Mouse (Mus musculus): ENCODE data around the gene Slc37a2.
"Not testable (repeated sequence)": the region's sequence is repeated elsewhere in the genome, so short reads cannot be mapped to it uniquely, and the experiment has no call there.

Slc37a2 gene

DNA sequence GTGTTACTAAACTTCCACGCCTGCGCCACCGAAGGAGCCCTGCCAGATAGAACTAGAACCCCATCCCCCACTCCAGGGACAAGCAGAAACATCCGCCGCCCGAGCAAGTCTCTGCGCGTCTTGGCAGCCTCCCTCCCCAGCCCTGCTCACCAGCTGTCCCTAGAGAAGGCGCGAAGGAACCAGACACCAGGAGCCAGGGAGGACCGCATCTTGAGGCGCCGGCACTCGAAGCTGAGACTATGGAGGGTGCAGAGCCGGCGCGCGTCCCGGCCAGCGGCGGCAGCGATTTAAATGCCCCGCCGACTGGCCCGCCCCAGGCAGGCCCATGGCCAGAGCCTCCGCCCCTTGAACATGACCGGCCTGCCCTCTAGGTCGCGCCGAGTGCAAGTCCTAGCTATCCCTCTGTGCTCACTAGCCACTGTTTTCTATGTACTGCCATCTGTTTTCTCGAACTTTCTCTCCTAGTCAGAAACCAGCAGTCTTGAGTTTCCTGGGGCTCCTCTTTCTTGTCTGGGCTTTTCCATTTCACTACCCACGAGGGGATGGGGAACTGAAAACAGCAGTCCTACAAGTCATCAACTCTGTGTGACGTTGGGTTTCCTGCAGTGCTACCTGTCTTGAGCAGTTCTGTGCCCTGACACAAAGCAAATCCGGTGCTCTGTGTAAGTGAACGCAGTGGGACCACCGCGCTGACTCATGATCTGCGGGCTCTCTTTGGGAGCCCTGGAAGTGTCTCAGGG is at the start of gene Slc37a2:
Gene Slc37a2 (minus strand): TSS at position 590 of the 740 bp plus-strand sequence.
- DNase-seq (ENCODE audit: extremely low spot score, low spot score): peak; percentile 69

DNA sequence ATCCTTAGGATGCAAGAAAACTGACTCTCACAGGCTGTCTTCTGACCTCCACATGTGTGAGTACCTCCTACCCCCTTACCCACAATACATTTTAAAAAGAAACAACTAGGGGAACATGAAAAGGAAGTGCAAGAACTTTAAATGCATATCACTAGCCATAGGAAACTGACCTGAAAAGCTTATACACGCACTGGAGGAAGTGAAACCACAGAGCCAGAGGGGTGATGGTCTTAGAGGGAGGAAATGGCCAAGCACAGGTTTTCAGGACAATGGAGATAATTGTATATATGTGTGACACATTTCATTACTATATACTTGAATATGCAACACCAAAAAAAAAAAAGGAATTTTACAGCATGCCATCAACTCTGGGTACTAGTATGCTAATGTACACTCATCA is 46.2 kb upstream of the Slc37a2 start:
- no peak for DNase-seq (ENCODE audit: extremely low spot score, low spot score)

DNA sequence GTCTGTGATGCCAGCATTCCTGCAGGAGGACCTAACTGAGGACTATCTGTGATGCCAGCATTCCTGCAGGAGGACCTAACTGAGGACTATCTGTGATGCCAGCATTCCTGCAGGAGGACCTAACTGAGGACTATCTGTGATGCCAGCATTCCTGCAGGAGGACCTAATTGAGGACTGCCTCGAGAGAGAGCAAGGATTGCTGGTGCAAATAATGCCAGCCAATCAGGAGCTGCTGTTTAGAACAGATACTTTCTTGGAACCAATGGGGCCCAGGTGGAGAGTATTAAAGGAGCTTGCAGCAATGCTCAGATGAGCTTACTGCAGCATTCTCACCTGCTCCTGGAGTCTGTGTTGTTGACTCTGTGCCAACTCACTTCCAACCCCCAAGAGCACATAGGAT is 45.0 kb upstream of the Slc37a2 start:
- DNase-seq (ENCODE audit: extremely low spot score, low spot score): not testable (repeated sequence)

DNA sequence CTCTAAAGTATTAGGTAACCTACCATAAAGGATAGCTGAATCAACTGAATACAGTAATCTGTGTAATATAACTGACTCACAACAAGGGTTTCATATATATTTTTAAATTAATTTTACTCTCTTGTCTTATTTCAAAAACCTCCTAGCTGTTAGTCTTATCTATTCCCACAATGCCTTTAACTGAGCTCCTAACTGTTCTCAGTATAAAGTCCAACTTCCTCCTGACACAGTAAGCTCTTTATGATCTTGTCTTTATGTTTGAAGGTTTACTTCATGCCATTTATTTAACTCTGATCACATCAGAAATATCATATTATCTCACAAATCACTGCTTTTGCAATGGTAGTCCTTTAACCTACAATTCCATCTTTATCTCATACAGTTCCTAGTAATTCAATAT is 40.0 kb upstream of the Slc37a2 start:
- DNase-seq (ENCODE audit: extremely low spot score, low spot score): no peak

DNA sequence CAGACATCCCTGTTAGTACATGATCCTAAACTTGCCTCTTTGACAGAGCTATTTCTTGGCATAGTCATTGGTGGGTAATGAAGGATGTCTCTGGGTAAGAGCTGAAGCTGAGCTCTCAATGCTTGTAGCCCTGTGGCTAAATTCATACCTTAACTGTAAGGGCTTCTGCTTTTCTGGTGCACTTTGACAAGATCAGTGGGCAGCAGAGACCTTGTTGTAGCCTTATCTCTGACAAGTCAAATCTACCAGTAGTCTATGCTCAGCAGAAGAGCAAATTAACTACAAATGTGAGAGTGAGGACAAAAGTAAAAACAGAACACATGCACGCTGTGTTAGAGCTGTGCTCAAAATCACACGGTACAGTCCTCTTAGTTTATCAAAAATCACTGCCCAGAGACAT is 11.1 kb upstream of the Slc37a2 start:
- DNase-seq (ENCODE audit: extremely low spot score, low spot score): no peak

GRCm38 (mm10) chr9:37255889-37256225 is 319 bp upstream of the Slc37a2 start:
- peak; percentile 45 for DNase-seq (ENCODE audit: extremely low spot score, low spot score)

DNA sequence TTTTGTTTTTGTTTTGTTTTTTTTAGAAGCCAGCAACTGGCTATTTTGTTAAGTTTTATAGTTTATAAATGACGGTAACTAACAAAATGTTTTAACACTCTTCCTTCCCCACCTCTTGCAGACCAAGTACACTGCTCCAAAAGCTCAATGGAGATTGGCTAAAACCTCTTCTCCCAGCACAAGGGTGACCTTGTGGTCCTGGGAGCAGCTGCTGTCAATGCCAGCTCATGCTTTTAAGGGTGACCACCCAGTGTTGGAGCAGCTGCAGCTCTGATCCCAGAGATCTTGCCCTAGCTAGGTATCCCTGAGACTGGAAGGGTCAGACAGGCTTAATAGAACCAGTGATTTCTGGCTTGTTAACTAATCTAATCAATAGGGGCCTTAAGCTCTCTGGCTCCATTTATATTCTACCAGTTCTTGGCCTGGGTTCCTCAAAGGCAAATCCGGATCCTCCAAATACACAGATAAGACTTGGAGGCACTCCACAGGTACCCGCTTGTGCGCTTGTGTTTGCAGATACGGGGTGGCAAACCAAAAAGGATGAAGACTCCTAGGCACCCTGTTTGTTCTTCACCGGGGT is 917 bp downstream of the Slc37a2 start:
- peak; percentile 37 for DNase-seq (ENCODE audit: extremely low spot score, low spot score)

- peak; percentile 11 for DNase-seq (ENCODE audit: extremely low spot score, low spot score)
Observed at GRCm38 (mm10) chr9:37250631-37251030, 4.9 kb downstream of the Slc37a2 start.

DNA sequence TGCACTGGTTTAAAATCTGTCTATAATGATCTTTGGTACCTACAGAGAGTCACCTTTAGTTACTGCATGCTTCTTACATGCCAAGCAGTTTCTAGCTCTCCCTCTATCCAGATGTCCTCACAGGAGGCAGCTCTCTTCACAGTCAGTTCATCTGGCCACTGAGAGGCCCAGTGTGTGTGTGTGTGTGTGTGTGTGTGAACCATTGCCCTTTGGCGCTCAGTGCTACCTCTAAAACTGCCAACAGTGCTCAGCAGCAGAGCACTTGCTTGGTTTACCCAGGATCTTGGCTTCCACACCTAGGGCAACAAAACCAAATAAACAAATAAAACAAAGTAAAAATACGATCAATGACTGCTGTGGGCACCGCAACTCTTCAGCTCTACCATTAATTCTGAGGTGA is 5.6 kb downstream of the Slc37a2 start:
- DNase-seq (ENCODE audit: extremely low spot score, low spot score): no peak

DNA sequence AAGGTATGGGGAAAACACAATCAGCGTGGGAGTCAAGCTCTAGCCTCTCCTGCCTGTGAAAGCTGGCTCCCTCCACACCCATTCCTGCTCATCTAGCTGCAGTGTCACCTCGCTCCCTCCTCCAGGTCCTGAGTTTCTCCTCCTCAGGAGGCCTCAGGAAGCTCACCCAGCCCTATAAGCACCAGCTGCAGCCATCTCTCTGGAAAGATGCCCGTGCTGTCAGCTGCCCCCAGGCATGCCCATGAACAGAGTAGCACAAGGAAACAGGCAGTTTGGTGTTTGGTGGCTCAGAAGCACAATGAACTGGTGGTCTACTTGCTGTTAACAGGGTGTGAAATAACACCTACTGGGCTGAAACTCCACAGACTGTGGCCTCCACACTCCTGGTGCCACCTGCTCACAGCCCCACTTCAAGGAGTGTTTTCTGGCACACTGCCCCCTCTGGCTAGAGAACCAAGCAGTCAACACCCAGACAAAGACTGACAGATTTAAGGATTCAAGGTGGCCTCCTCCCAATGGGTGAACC is 7.1 kb downstream of the Slc37a2 start:
- peak; percentile 11 for DNase-seq (ENCODE audit: extremely low spot score, low spot score)

DNA sequence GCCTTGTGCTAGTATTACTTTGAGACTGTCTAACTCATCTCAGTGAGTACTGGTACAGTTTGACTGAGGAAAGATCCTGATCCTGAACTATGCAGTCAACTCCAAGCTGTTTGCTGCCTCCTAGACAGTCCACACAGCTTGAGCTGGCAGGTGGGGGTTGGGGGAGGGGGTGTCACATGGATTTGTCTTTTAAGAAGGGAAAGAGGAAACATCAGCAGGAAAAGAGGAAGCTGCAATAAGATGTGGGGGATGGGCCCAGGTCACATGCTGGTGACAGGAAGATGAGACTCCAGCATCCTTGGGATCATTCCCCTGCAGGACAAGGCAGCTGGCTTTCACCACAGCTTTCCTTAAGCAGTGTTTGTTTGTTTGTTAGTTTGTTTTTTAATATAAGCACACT is 8.1 kb downstream of the Slc37a2 start:
- DNase-seq (ENCODE audit: extremely low spot score, low spot score): no peak

DNA sequence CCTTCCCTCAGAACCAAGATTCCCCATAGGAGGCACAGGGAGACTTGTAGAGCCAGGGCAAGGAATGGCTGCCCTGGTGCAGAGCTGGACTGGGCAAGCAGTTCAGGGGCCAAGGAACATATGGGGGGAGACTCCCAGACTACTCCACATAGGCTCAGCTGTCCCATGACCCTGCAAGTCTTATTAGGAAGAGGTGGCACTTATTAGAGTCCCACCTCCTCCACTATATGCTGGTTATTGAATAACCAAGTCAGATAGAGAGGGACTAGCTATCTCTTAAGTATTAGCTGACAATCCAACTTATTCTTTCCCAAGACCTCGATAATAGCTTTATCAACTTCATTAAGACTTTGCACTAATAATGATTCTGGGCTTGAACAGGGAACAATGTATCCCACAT is 9.7 kb downstream of the Slc37a2 start:
- no peak for DNase-seq (ENCODE audit: extremely low spot score, low spot score)

GRCm38 (mm10) chr9:37245404-37245803 is 10.1 kb downstream of the Slc37a2 start:
- DNase-seq (ENCODE audit: extremely low spot score, low spot score): no peak

- no peak for DNase-seq (ENCODE audit: extremely low spot score, low spot score)
Observed at GRCm38 (mm10) chr9:37244600-37244999, 10.9 kb downstream of the Slc37a2 start.

- DNase-seq (ENCODE audit: extremely low spot score, low spot score): no peak
Observed at GRCm38 (mm10) chr9:37242764-37243163, 12.8 kb downstream of the Slc37a2 start.

DNA sequence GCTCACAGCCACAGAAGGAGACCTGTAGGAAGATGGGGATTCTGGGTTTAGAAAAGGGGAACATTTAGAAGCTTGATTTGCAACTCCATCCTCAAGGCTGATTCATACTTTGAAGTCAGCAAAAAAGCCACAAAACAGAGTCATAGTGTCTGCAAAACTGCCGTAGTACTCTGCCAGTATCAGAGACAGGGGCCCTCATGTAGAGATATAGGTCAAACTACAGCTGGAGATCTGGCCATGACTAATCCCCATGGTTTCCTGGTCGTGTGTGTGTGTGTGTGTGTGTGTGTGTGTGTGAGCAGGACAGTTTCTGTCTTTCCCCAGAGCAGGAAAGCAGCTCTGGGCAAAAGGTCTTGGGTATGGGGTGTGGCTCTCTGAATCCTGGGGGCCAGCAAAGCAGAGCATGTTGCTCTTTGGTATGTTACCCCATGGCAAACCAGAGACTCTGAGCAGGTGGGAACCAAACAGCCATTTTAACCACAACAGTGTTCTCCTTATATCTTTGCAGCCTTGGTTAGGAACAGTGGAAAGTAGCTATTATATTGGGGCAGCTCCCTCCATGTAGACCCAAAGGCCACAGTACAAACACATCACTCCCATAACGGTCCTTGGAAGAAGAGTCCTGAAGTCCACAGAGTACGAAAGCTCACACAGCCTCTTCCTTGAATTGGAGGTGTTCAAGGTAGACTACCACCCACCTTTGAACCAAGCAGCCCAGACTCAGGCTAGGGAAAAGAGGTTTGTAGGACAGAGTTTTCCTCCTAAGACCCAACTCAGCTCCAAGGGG is 19.4 kb downstream of the Slc37a2 start:
- DNase-seq (ENCODE audit: extremely low spot score, low spot score): no peak

DNA sequence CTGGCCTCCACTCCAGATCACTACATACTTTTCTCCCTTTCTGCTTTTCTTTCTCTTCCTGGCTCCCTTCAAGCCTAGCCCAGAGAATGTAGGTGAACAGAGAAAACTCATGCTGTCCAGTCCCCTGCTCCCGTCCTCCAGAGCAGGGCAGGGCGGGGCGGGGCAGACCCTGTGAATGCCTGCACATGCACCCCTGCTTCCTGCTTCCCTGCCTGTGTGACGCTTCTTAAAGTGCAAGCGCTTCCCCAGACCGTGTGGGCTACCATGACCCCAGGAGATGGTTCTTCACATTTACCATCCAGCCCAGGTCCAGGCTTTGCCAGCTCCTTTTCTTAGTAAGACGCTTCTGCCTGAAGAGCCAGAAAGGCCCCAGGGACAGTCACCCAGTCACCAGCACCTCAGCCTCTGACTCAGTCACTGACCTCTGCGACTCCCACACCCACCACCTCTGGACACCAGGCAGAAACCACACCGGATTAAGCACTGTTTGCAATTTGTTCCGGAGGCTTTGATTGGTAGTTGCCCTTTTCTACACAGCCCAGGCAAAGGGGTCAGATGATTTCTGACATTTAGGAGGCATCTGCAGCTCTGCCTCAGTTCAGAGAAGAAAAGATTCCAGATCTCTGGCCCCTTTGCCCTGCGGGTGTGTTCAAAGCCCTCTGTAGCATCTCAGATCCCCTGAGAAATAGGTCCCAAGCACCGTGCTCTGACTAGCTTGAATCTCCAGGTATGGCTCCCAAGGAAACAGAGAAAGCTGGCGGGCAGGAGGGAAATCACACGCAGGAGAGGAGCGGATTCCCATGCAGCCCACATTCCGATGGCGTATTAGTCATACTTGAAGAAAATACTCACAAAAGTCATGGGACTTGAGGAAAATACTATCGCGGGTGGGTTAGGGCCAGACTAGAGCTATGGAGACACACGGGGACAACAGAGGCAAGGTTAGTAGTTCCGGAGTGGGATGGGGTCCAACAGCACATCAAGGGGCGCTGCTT is 23.0 kb downstream of the Slc37a2 start:
- DNase-seq (ENCODE audit: extremely low spot score, low spot score): no peak

GRCm38 (mm10) chr9:37230486-37231195 is 24.9 kb downstream of the Slc37a2 start:
- no peak for DNase-seq (ENCODE audit: extremely low spot score, low spot score)

DNA sequence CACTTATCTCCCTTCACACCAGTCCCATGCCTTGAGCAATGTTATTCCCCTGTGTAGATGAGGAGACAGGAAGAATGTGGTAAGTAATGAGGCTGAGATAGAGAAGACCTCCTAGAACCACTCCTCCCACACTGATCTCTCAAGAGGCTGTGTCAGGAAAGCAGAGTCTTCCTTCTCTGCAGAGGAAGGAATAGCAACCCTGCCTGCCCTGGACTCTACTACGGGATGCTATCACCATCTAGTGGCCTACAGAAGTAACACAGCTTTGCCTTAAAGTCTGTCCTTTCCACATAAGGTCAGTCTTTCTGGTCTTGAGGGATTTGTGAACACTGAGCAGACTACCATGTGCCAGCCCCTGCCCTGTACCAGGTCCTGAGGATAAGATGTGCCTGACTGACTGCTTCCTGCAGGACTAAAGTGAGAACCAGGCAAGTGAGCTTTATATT is 25.6 kb downstream of the Slc37a2 start:
- DNase-seq (ENCODE audit: extremely low spot score, low spot score): peak; percentile 57

GRCm38 (mm10) chr9:37225581-37225980 is 30.0 kb downstream of the Slc37a2 start:
- no peak for DNase-seq (ENCODE audit: extremely low spot score, low spot score)
